Mouse (Mus musculus) E14TG2a.4 (cell line): ENCODE data around the gene Stk10.

ENCODE experiments used
- H3K27me3 ChIP-seq: 2 replicates; pipeline ENCODE4 v1.6.1; 2014; ENCODE audit warnings: low read length, control low read depth; ENCODE audit not compliant: insufficient read depth
- H3K36me3 ChIP-seq: 2 replicates; pipeline ENCODE4 v1.6.1; 2014; ENCODE audit warnings: low read length, control low read depth; ENCODE audit not compliant: insufficient read depth
- H3K4me1 ChIP-seq: replicated peaks from 2 replicates; pipeline ENCODE4 v1.6.1; 2014; ENCODE audit warnings: low read depth, low read length, control low read depth
- H3K4me3 ChIP-seq: replicated peaks from 2 replicates; pipeline ENCODE4 v1.5.1; 2014; ENCODE audit warnings: mild to moderate bottlenecking, low read length
- H3K9me3 ChIP-seq: 2 replicates; pipeline ENCODE4 v1.6.1; 2014; ENCODE audit warnings: low read length, control low read depth
- CTCF ChIP-seq: conservative IDR thresholded peaks from 2 replicates; pipeline ENCODE4 v1.5.1; 2014; ENCODE audit warnings: low read length
- NANOG ChIP-seq: IDR thresholded peaks from 2 replicates; pipeline ENCODE4 v1.6.1; 2014; ENCODE audit warnings: borderline replicate concordance, low read length, mixed read lengths
- POU5F1 ChIP-seq: IDR thresholded peaks from 2 replicates; pipeline ENCODE4 v1.6.1; 2014; ENCODE audit warnings: low read length, borderline replicate concordance

Stk10 gene

DNA sequence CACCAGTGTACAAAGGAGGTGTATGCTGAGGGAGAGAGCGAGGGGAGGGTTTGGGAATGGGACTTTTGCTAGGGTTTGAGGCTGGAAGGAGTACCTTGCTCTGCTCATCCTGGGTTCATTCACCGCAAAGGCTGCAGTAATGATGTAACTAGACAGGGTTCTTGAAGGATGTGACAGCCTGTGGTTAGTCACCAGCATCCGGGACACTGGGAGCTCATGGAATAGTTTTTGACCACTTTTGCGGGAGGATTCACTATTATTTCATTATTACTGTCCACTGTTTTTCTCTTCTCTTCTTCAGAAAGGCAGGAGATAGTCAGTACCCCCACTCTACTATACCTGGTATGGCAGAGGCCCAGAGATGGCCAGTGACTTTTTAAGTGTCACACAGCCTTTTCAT lies 9.1 kb downstream of the Stk10 start:
- peaks cover 47% of the 10 kb centered on the region for H3K4me1 ChIP-seq
- peaks cover 33% of the 10 kb centered on the region for H3K36me3 ChIP-seq
- H3K4me3 ChIP-seq = no peak overlapping the region
- no peak for TF ChIP-seq POU5F1
- TF ChIP-seq NANOG = no peak
- TF ChIP-seq CTCF = no peak
- H3K9me3 ChIP-seq = no peaks in the 10 kb centered on the region
- H3K27me3 ChIP-seq = no peaks in the 10 kb centered on the region

DNA sequence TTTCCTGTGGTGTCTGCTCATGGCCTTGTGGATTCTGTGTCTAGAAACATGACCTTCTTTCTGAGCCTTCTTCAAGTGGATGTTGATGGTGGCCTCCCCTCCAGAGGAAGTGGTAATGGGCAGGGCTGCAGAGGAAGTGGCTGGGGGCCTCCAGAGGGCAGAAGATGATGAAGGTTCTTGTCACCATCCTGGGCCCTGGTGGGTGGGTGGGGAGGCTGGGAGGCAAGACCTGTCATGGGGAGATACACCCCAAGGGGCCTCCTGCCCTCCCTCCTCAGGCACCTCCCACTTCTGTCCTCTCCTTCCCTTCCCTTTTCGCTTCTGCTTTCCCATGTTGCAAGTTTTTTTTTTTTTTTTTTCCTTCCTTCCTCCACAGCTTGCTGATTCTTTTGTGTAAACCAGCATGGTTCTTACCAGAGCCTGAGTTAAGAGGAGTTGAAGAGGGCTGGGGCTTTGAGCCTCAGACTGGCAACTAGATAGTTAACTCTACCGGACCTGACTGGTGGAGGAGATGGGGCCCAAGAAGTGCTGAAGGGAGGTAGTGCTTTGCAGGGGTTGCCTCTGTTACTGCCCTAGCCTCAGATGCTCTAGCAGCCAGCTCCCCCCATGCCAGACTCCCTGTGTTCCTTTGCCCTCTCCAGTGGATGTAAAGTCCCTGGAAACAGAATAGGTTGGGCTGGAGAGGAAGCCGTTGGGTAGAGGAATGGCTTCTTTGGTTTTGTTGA lies 9.7 kb downstream of the Stk10 start:
- no peaks in the 10 kb centered on the region for H3K27me3 ChIP-seq
- TF ChIP-seq POU5F1 = no peak
- TF ChIP-seq NANOG = no peak
- no peak for TF ChIP-seq CTCF
- H3K9me3 ChIP-seq = no peaks in the 10 kb centered on the region
- H3K36me3 ChIP-seq = peaks cover 37% of the 10 kb centered on the region
- H3K4me3 ChIP-seq = no peak overlapping the region
- H3K4me1 ChIP-seq = peaks cover 45% of the 10 kb centered on the region

DNA sequence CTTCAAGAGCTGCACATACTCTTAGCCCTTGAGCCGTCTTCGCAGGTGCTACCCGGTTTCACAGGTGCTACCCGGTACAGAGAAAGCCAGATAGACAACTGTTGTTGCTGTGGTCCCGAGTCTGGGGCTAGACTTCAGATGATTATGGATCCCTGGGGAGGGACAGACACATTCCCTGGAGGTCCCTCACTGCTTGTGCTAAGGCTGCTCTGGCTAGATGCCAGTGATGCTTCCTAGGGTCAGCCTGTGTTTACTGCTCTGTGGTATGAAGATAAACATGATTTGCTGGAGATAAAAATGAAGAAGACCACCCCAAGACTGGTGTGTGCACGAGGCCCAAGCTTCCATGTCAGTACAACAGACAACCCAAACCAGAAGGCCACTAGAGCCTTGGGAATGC lies 10.9 kb downstream of the Stk10 start:
- H3K27me3 ChIP-seq = no peaks in the 10 kb centered on the region
- H3K9me3 ChIP-seq = no peaks in the 10 kb centered on the region
- peaks cover 43% of the 10 kb centered on the region for H3K36me3 ChIP-seq
- TF ChIP-seq CTCF (no peak), NANOG (no peak), POU5F1 (no peak)
- no peak overlapping the region for H3K4me3 ChIP-seq
- H3K4me1 ChIP-seq = peaks cover 38% of the 10 kb centered on the region

DNA sequence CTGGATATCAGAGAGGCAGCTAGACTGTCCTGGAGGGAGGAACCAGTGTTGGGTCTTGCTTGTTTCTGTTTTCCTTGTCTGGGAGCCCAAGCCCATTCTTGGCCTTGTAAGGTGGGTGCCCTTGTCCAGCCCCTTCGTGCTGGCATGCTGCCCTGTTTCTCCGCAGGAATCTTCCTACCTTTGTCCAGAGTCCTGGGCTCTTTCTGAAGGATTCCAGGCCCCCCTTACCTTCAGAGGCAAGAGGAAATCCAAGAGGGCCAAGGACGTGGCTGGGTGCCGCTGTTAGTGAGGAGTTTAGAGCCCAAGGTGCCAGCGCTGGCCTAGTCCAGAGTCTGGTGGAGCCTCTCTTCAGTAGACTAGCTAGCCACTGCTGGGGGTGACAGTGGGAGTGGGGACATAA lies 11.4 kb downstream of the Stk10 start:
- Histone ChIP-seq H3K36me3 (peaks cover 48% of the 10 kb centered on the region), H3K4me1 (peaks cover 34% of the 10 kb centered on the region), H3K27me3 (no peaks in the 10 kb centered on the region), H3K9me3 (no peaks in the 10 kb centered on the region), H3K4me3 (no peak overlapping the region)
- TF ChIP-seq NANOG = no peak

DNA sequence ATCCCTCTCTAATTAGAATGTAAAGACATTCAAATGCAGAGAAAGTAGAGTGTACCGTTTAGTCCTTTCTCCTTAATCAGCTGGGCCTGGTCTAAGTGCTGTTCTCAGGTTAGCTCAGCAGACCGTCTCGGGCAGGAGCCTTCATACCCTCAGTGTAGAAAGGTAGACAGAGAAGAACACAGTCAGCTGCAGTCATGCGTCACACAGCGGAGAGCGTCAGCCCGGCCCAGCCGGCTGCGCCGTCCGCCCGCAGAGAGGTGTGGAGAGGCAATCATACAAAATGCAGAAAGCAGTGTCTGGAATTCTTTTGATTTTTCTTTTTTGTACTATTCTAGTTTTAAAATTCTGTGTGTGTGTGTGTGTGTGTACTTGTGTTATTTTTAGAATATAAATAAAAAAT lies 12.5 kb downstream of the Stk10 start:
- H3K9me3 ChIP-seq = no peaks in the 10 kb centered on the region
- H3K4me1 ChIP-seq = peaks cover 35% of the 10 kb centered on the region
- no peak overlapping the region for H3K4me3 ChIP-seq
- TF ChIP-seq NANOG (no peak), CTCF (no peak), POU5F1 (no peak)
- no peaks in the 10 kb centered on the region for H3K27me3 ChIP-seq
- H3K36me3 ChIP-seq = peaks cover 48% of the 10 kb centered on the region

DNA sequence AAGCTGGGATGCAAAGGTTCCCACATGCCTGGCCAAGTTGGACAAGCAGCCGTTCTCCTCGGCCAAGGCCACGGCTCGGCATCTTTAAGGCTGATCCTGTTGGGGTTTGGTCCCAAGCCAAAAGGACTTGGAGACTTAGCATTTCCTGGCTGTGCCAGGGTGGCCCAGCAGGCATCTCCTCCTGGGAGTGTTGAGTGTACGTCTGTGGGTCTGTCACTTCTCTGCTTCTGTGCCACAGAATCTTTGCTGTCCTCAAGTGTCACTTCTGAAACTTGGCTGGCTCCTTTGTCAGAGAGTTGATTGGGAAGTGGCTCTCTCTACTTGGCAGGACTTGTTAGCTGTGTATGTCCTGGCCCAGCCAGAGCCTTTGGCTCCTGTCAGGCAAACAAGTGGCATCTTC lies 13.4 kb downstream of the Stk10 start:
- H3K4me3 ChIP-seq = no peak overlapping the region
- peaks cover 45% of the 10 kb centered on the region for H3K36me3 ChIP-seq
- TF ChIP-seq NANOG (no peak), POU5F1 (no peak), CTCF (no peak)
- peaks cover 39% of the 10 kb centered on the region for H3K4me1 ChIP-seq
- no peaks in the 10 kb centered on the region for H3K9me3 ChIP-seq
- H3K27me3 ChIP-seq = no peaks in the 10 kb centered on the region

DNA sequence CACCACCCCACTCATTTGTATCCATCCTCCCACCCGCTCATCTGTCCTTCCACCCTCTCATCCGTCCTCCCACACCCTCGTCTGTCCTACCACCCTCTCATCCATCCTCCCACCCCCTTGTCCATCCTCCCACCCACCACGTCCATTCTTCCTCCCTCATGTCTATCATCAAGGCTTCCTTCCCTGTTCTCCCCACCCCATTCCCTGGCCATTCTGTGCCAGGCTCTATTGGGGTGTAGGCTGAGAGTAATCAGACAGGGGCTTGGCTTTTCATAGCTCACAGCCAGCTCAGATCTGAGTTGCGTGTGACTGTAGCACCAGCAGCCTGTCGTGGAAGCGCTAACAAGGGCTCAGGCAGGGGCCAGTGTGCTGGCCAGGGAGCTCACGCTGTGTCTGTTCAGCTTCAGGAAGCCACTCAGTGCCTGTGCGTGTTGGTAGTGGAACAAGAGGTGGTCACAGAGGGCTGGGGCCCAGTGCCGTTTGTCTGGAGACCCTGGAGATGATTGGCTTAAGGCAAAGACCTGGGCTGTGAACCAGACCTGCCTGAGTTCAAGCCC lies 14.4 kb downstream of the Stk10 start:
- H3K27me3 ChIP-seq = no peaks in the 10 kb centered on the region
- H3K9me3 ChIP-seq = no peaks in the 10 kb centered on the region
- H3K36me3 ChIP-seq = peaks cover 45% of the 10 kb centered on the region
- H3K4me1 ChIP-seq = peaks cover 42% of the 10 kb centered on the region
- no peak overlapping the region for H3K4me3 ChIP-seq
- TF ChIP-seq CTCF (no peak), NANOG (no peak), POU5F1 (no peak)

DNA sequence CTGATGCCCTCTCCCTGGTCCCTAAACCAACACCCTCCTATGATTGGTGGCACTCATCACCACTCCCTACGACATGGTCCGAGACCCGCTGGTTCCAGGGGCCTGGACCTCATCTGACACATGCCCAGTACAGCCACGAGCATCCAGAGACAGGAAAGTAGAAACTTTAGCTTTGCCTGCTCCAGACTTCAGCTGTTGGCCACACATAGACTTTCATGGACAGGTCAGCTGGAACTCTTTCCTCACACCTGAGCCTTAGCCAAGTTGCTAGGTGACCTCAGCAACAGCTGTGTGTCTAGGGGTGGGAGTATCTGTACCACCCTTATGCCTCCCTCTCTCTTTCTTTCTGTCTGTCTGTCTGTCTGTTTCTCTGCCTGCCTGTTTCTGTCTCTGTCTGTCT lies 15.1 kb downstream of the Stk10 start:
- TF ChIP-seq POU5F1 = no peak
- TF ChIP-seq NANOG = no peak
- no peak for TF ChIP-seq CTCF
- Histone ChIP-seq H3K9me3 (no peaks in the 10 kb centered on the region), H3K4me1 (peaks cover 42% of the 10 kb centered on the region), H3K36me3 (peaks cover 45% of the 10 kb centered on the region), H3K27me3 (no peaks in the 10 kb centered on the region), H3K4me3 (no peak overlapping the region)

DNA sequence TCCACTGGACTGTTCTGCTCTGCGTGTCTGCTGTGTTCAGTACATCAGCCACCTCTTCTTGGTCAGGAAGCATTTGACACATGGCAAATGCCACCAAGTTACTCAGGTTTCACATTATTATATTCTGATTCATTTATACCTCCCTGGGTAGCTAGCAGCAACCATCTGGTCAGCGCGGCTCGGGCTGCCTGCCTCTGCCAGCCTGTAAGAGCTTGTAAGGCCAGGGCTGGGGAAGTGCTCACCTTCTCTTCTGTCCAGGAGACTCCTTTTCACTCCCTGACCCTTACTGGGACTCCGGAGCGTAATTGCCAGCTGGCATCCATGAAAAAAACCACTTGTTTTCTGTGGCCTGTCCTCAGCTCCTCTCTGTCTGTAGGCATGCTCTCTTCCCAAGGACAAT lies 16.1 kb downstream of the Stk10 start:
- H3K9me3 ChIP-seq = no peaks in the 10 kb centered on the region
- H3K36me3 ChIP-seq = peaks cover 39% of the 10 kb centered on the region
- peaks cover 50% of the 10 kb centered on the region for H3K4me1 ChIP-seq
- no peaks in the 10 kb centered on the region for H3K27me3 ChIP-seq
- no peak for TF ChIP-seq CTCF
- TF ChIP-seq POU5F1 = no peak
- no peak for TF ChIP-seq NANOG
- H3K4me3 ChIP-seq = no peak overlapping the region
